Mouse (Mus musculus): ENCODE results near the gene Ero1lb. TPM values are rescaled to one million over a fixed set of nuclear protein-coding genes. Genes with fewer than 3 reads are reported as not detected.
A peak's percentile ranks its signal among the peaks of the same experiment; 100 is the strongest.

Gene Ero1lb
- total RNA-seq (2015) = 29.1 and 29.4 TPM in 2 replicates
- total RNA-seq (2017) = 17.0 and 20.7 TPM in 2 replicates

- ATAC-seq (ENCODE audit: poor library complexity, severe bottlenecking) = peak; percentile 81
These were observed at the start of gene Ero1lb for GRCm38 (mm10) chr13:12565621-12566390. Gene Ero1lb, plus strand, starts transcription at chr13:12565874.

GRCm38 (mm10) chr13:12519371-12519770 lies 46.3 kb upstream of the Ero1lb start:
- ATAC-seq (ENCODE audit: poor library complexity, severe bottlenecking) = peak; percentile 39; the same call in 1 of the 2 replicates

DNA sequence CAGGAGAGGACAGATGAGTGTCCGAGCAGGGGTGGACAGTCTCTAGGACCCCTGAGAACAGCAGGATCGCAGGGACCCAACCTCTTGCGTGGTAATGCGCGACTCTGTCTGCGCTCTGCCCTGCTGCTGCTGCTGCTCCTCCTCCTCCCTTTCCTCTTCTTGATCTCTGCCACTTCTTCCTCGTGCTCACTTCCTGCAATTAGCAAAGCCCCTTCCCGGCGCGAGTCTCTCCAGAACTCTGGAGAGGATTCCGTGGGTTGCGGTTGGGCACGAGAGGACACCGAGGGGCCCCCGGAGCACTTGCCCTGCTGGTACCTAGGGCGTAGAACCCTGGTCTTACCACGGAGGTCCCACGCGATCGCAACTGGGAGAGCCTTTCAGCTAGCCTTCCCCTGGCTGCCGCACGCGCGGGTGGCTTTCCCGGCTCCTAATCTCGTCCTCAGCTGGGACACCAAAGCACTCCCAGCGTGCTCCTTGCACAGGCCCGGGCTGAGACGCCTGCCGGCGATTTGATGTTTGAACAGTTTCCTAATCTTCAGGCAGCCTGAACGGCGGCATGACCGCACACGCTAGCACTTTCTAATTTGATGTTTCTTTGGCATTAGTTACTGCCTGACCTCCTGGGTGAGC lies 45.6 kb upstream of the Ero1lb start, which contains the start of gene Edaradd:
TSS of gene Edaradd (minus strand) at position 484 of the 630 bp plus-strand sequence.
- ATAC-seq (ENCODE audit: poor library complexity, severe bottlenecking) = peak; percentile 74

- no peak for ATAC-seq (ENCODE audit: poor library complexity, severe bottlenecking)
These were observed 43.3 kb upstream of the Ero1lb start for GRCm38 (mm10) chr13:12522346-12522745.

DNA sequence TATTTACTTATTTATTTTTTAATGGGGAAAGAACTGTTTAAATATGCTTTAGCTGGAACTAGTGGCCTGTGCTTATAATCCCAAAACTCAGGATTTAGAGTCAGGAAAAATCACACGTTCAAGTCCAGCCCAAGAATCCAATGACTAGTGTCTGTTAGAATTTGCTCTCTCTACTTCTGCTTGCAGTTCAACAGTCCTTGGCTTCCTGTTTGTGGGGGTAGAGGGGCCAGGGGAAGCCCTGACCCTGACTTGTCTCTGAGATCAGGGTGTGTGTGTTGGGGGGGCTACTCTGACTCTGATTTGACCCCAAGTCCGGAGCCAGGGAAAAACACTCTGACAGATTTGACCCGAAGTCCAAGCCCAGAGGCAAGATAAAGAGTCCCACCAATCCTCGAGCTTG lies 40.0 kb upstream of the Ero1lb start:
- no peak for ATAC-seq (ENCODE audit: poor library complexity, severe bottlenecking)

- no peak for ATAC-seq (ENCODE audit: poor library complexity, severe bottlenecking)
These were observed 31.0 kb upstream of the Ero1lb start for GRCm38 (mm10) chr13:12534628-12535027.

- ATAC-seq (ENCODE audit: poor library complexity, severe bottlenecking) = peak; percentile 59
These were observed 27.7 kb upstream of the Ero1lb start for GRCm38 (mm10) chr13:12537971-12538370.

DNA sequence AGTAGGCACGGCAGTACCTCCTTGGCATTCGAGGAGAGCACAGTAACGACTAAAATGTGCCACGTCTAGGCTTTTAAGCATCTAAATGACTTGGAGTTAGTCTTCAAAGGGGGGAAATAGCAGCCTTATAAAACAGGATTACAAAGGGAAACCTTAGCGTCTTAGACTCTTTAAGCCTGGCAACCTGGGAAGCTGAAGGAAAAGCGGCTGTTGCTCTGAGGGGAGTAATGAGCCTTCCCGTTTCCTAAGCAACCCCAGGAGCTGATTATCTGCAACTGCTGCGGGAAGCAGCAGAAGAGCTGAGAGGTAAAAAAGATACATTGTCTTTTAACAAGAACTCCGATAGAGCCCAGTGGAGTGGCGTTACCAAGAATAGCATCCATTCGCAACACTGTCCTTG lies 26.0 kb upstream of the Ero1lb start:
- ATAC-seq (ENCODE audit: poor library complexity, severe bottlenecking) = no peak

GRCm38 (mm10) chr13:12540119-12540518 lies 25.6 kb upstream of the Ero1lb start:
- peak; percentile 72 for ATAC-seq (ENCODE audit: poor library complexity, severe bottlenecking)

GRCm38 (mm10) chr13:12542006-12542981 lies 23.4 kb upstream of the Ero1lb start:
- ATAC-seq (ENCODE audit: poor library complexity, severe bottlenecking) = peak; percentile 82

DNA sequence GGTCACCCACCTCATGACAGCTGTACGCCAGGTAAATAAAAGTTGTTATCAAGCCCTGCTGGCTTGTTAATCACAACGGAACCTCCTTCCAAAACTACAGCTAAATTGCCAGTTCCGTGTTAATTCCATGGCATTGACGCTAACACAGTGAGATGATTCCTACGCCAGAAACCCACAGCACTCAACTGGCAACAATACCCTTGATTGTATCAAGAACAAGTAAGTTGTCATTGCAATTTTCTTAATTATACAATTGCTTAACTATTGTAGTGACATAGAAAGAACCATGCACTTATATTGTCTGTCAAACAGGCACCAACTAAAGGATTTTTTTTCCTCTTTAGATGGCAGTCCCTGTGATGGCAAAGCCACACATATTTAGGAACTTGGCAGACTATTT lies 22.4 kb upstream of the Ero1lb start:
- no peak for ATAC-seq (ENCODE audit: poor library complexity, severe bottlenecking)

- no peak for ATAC-seq (ENCODE audit: poor library complexity, severe bottlenecking)
These were observed 21.6 kb upstream of the Ero1lb start for GRCm38 (mm10) chr13:12543880-12544568.

DNA sequence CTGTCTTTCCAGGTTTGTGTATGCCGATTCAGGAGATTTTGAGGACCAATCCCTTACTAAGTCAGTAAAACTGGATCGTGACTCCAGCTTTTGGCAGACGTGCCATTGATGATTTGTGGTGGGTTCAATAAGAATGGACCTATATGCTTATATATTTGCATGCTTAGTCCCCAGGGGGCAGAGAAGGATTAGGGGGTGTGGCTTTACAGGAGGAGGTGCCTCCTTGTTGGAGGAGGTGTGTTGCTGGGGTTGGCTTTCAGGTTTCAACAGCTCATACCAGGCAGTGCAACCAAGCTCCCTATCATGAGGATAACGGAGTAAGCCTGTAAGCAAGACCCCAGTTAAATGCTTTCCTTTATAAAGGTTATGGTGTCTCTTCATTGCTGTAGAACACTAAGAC lies 11.5 kb upstream of the Ero1lb start:
- no peak for ATAC-seq (ENCODE audit: poor library complexity, severe bottlenecking)

GRCm38 (mm10) chr13:12559044-12559443 lies 6.6 kb upstream of the Ero1lb start:
- ATAC-seq (ENCODE audit: poor library complexity, severe bottlenecking) = no peak

DNA sequence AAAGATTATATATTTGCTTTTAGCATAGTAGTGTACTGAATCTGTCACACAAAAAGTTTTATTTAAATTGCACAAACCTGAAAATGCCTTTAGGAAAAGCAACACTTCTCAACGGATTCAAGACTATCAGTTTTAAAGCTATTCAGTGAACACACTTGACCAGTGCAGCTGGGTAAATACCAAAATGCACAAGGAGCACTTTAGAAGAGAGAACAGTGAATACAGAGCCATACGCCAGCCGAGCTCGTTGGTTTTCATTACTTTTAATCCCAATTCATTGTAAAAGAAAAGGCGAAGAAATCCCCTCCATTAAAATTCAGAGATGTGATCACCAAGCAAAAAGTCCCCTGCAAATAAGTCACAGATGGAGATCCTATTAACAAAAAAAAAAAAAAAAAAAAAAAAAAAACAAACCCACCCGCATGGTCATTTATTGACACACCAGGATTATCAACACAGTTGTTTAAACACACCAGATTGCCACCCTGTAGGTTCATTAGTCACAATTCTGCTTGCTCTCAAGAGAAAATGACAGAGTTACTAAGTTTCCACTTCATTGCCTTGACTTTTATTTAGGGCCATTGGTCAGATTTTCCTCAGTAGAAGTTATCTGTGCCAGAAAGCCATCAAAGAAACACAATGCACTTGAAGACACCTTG lies 6.1 kb upstream of the Ero1lb start:
- ATAC-seq (ENCODE audit: poor library complexity, severe bottlenecking) = no peak

GRCm38 (mm10) chr13:12561729-12562128 lies 3.9 kb upstream of the Ero1lb start:
- no peak for ATAC-seq (ENCODE audit: poor library complexity, severe bottlenecking)

- no peak for ATAC-seq (ENCODE audit: poor library complexity, severe bottlenecking)
These were observed 3.4 kb upstream of the Ero1lb start for GRCm38 (mm10) chr13:12562256-12562655.

- ATAC-seq (ENCODE audit: poor library complexity, severe bottlenecking) = no peak
These were observed 2.3 kb downstream of the Ero1lb start for GRCm38 (mm10) chr13:12567936-12568335.

DNA sequence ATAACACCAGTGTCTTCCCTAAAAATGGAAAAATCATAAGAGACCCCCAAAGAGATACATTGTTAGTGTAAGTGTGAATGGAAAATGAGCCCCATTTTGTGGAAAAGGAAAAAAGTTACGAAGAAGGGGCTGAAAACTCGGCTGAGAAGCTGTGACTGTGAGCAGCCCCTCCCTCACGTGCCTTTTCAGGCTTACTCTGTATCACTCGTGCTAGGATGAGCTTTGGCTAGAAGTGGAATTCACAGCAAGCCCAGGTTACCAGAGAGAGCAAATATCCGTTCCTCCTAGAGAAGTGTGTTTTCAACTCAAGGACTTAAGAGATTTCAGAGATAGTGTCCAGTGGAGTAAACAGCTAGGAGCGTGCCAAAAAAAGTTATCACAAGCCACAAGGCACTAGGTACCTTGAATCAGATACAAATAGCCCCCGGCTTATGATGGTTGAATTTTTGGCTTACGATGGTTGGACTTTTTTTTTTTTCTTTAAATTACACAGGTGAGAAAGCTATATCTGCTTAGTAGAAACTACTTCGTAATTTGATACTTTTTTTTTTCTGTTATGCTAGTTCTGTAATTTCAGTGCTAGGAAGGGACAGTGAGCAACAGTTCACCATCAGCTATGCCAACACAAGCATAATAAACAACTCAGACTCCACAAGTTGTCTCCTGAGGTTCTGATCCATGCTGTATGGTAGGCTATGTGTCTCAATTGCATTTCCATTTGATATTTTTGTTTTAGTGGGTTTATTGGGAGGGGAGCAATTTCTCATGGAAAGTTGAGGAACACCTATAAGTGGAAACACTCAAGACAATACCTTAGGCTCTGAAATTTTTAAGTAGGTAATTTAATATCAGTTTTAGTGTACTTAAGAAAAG lies 3.2 kb downstream of the Ero1lb start:
- ATAC-seq (ENCODE audit: poor library complexity, severe bottlenecking) = no peak

All from megakaryocyte, adult 5-6 weeks (primary cell).